Mouse (Mus musculus) small intestine, adult 2 months (tissue): ENCODE measurements around the gene Lhfp.

ENCODE experiments used
- CTCF ChIP-seq: fragments of 200-500 bp; IDR thresholded peaks from 2 replicates; pipeline ENCODE4 v1.5.1; 2012; ENCODE audit warnings: low read depth, mild to moderate bottlenecking, control low read depth, inconsistent platforms, low read length, moderate library complexity, mixed read lengths; ENCODE audit not compliant: insufficient replicate concordance, insufficient read length; ENCODE audit errors: extremely low read depth
- POLR2A ChIP-seq: fragments of 200-500 bp; IDR thresholded peaks from 2 replicates; pipeline ENCODE4 v1.6.1; 2012; ENCODE audit warnings: low read depth, mild to moderate bottlenecking, control low read depth, inconsistent platforms, low read length, moderate library complexity

DNA sequence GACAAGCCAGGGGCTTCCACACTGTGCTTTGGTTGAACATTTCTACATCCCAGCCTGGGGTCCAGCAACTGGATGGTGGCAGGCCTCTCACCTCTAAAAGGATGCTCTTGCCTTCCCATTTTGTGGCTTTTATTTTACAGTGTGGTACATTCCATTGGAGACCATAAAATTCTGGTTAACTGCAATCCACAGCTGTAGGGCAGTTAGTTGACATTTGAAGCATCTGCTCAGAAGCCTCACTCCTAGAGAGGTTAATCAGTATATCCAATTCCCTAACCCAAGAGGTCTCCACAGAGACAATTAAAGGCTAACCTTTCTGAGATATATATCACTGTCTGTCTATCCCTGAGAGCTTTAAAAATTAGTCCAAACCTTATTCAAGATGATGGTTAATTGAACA lies 186.5 kb downstream of the Lhfp start:
- TF ChIP-seq POLR2A = no peak
- no peak for TF ChIP-seq CTCF
